Mouse (Mus musculus) intestine, postnatal 0 days (tissue): ENCODE data around the gene Klk10. TPM values are rescaled to one million over a fixed set of nuclear protein-coding genes. Genes with fewer than 3 reads are reported as not detected.

Experiments used
- ATAC-seq: fragments of 200-750 bp; cut with Nextera tagmentation; 2 replicates; pipeline ENCODE4 v1.8.0; 2017; ENCODE audit warnings: mild to moderate bottlenecking, moderate TSS enrichment, moderate library complexity
- H3K27ac ChIP-seq: fragments of 300-500 bp; sonication (generic); 2 replicates; pipeline ENCODE4 v1.5.1; 2014; ENCODE audit warnings: mild to moderate bottlenecking, low read depth, low read length, moderate library complexity
- H3K27me3 ChIP-seq: fragments of 300-500 bp; sonication (generic); replicated peaks from 2 replicates; pipeline ENCODE4 v1.6.1; 2014; ENCODE audit warnings: low read length, mixed read lengths; ENCODE audit not compliant: control insufficient read depth, insufficient read depth
- H3K36me3 ChIP-seq: fragments of 300-500 bp; sonication (generic); 2 replicates; pipeline ENCODE4 v1.6.1; 2014; ENCODE audit warnings: mild to moderate bottlenecking, moderate library complexity; ENCODE audit not compliant: control insufficient read depth, insufficient read depth
- H3K4me1 ChIP-seq: fragments of 300-500 bp; sonication (generic); replicated peaks from 2 replicates; pipeline ENCODE4 v1.6.1; 2014; ENCODE audit warnings: antibody characterized with exemption, low read length, mixed read lengths; ENCODE audit not compliant: control insufficient read depth, insufficient read depth
- H3K4me2 ChIP-seq: fragments of 300-500 bp; sonication (generic); replicated peaks from 2 replicates; pipeline ENCODE4 v1.6.1; 2014; ENCODE audit warnings: low read depth, mild to moderate bottlenecking, moderate library complexity
- H3K4me3 ChIP-seq: fragments of 300-500 bp; sonication (generic); 2 replicates; pipeline ENCODE4 v1.5.1; 2014; ENCODE audit warnings: low read depth, low read length
- H3K9ac ChIP-seq: fragments of 300-500 bp; sonication (generic); 2 replicates; pipeline ENCODE4 v1.6.1; 2014; ENCODE audit warnings: mild to moderate bottlenecking, low read depth, low read length
- H3K9me3 ChIP-seq: fragments of 300-500 bp; sonication (generic); 2 replicates; pipeline ENCODE4 v1.6.1; 2016; ENCODE audit warnings: mixed run types; ENCODE audit not compliant: control insufficient read depth
- CTCF ChIP-seq: sonication (generic); IDR thresholded peaks from 2 replicates; pipeline ENCODE4 v1.5.1; 2016; ENCODE audit warnings: low read depth, mild to moderate bottlenecking, control low read depth, antibody characterized with exemption, moderate library complexity
- WGBS: fragments of 180-500 bp; shearing (Covaris S2); extraction: QIAGEN DNeasy Blood & Tissue Kit; methylation state at CpG from one replicate; pipeline ENCODE4 v1.1.7; 2014; 5-methylcytosine and 5-hydroxymethylcytosine counted together
- polyA plus RNA-seq: library from polyadenylated mRNA; unstranded; fragments of >200 nt; fragmentation: Nextera tagmentation; extraction: Ambion mirVana; gene quantifications from 2 replicates; pipeline ENCODE4 v1.2.1, GENCODE M21; 2015

The Klk10 gene
- polyA plus RNA-seq, result 0.33 TPM in 1 of 2 replicates, not detected in the other

DNA sequence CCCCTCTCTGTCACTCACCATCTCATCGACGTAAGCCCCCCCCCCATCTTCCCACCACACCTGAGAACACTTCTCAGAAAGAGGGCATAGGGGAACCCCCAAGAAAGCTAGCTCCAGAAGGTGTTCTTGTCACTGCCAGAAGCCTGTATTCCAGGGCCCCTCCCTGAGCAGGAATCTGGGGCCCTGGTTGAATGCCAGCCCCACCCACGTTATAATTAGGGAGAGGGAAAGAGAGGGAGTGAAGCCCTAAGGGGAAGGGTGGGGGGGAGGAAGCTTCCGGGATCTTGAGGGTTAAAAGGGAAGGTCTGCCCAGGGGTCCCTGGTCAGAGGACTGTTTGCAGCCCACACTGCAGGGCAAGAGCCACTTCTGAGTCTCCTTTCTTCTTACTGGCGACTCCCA, at the start of gene Klk10:
Gene Klk10, plus strand, starts transcription at position 290 of the 400 bp plus-strand sequence.
- ATAC-seq, result no peak
- no peak for TF ChIP-seq CTCF
- Histone ChIP-seq H3K4me3 (no peak within 1 kb of the TSS), H3K9me3 (no peaks in the 10 kb centered on the region), H3K36me3 (no peaks in the 10 kb centered on the region), H3K4me2 (no peak within 1 kb of the TSS), H3K4me1 (0 out of 2 replicates have a peak, but pooled peaks cover 2% of the 10 kb centered on the region), H3K27ac (no peak within 1 kb of the TSS), H3K9ac (no peak within 1 kb of the TSS), H3K27me3 (0 out of 2 replicates have a peak, but pooled peaks cover 6% of the 10 kb centered on the region)
- 30% methylated on average over 5 of the region's 5 CpGs for WGBS

- Histone ChIP-seq H3K27me3 (no peaks in the 10 kb centered on the region), H3K9me3 (no peaks in the 10 kb centered on the region), H3K4me1 (no peaks in the 10 kb centered on the region), H3K27ac (no peak overlapping the region), H3K4me3 (no peak overlapping the region), H3K36me3 (no peaks in the 10 kb centered on the region), H3K4me2 (no peak overlapping the region), H3K9ac (no peak overlapping the region)
- TF ChIP-seq CTCF, result no peak
- no peak for ATAC-seq
- 52% methylated on average over 1 of the region's 1 CpGs for WGBS
Measured at GRCm38 (mm10) chr7:43747788-43748187, 33.0 kb upstream of the Klk10 start.

DNA sequence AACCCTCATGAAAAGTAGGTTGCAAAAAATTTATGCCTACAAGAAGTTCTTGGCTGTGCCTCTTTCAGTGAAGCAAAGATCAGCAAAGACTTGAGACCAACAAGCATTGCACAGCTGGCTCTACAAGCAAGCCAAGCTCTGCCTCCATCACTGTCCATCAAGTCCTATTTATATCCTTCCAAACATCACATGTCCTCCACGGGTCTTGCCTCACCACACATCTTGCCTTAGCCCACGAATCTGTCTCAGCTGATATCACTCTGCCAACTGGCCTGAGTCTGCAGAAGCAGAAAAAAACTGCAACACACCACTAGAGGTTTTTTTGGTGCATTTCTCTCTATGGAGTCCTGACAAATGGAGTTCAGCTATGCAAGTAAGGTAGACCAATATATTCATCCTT, 28.0 kb upstream of the Klk10 start:
- Histone ChIP-seq H3K9ac (no peak overlapping the region), H3K36me3 (no peaks in the 10 kb centered on the region), H3K4me3 (no peak overlapping the region), H3K4me1 (no peaks in the 10 kb centered on the region), H3K4me2 (no peak overlapping the region), H3K27ac (no peak overlapping the region), H3K27me3 (no peaks in the 10 kb centered on the region), H3K9me3 (no peaks in the 10 kb centered on the region)
- no peak for TF ChIP-seq CTCF
- 66% methylated on average over 2 of the region's 2 CpGs for WGBS
- no peak for ATAC-seq

- ATAC-seq, result no peak
- no peak for TF ChIP-seq CTCF
- 29% methylated on average over 8 of the region's 8 CpGs for WGBS
Measured at GRCm38 (mm10) chr7:43766484-43766883, 14.4 kb upstream of the Klk10 start.

GRCm38 (mm10) chr7:43768597-43768996, 12.2 kb upstream of the Klk10 start, which contains the start of gene Klk12:
Klk12 (plus strand) TSS chr7:43768897.
- H3K36me3 ChIP-seq, result no peaks in the 10 kb centered on the region
- H3K27me3 ChIP-seq, result no peaks in the 10 kb centered on the region
- H3K27ac ChIP-seq, result no peak within 1 kb of the TSS
- H3K9ac ChIP-seq, result no peak within 1 kb of the TSS
- no peak for TF ChIP-seq CTCF
- ATAC-seq, result no peak
- H3K4me2 ChIP-seq, result no peak within 1 kb of the TSS
- no peaks in the 10 kb centered on the region for H3K9me3 ChIP-seq
- WGBS, result 70% methylated on average over 4 of the region's 4 CpGs
- H3K4me3 ChIP-seq, result no peak within 1 kb of the TSS
- no peaks in the 10 kb centered on the region for H3K4me1 ChIP-seq

More at GRCm38 (mm10) chr7:43766484-43766883, 14.4 kb upstream of the Klk10 start:
- Histone ChIP-seq H3K4me1 (no peaks in the 10 kb centered on the region), H3K27me3 (no peaks in the 10 kb centered on the region), H3K4me3 (no peak overlapping the region), H3K36me3 (no peaks in the 10 kb centered on the region), H3K27ac (no peak overlapping the region), H3K4me2 (no peak overlapping the region), H3K9ac (no peak overlapping the region), H3K9me3 (no peaks in the 10 kb centered on the region)

GRCm38 (mm10) chr7:43769636-43770035, 11.2 kb upstream of the Klk10 start:
- Histone ChIP-seq H3K9me3 (no peaks in the 10 kb centered on the region), H3K27ac (no peak overlapping the region), H3K4me1 (no peaks in the 10 kb centered on the region), H3K27me3 (no peaks in the 10 kb centered on the region), H3K9ac (no peak overlapping the region), H3K4me2 (no peak overlapping the region), H3K36me3 (no peaks in the 10 kb centered on the region), H3K4me3 (no peak overlapping the region)
- WGBS, result 89% methylated on average over 8 of the region's 8 CpGs
- ATAC-seq, result no peak
- TF ChIP-seq CTCF, result no peak

- Histone ChIP-seq H3K27me3 (no peaks in the 10 kb centered on the region), H3K36me3 (no peaks in the 10 kb centered on the region), H3K9me3 (no peaks in the 10 kb centered on the region), H3K4me1 (no peaks in the 10 kb centered on the region), H3K9ac (no peak overlapping the region), H3K4me2 (no peak overlapping the region), H3K27ac (no peak overlapping the region), H3K4me3 (no peak overlapping the region)
- no peak for TF ChIP-seq CTCF
- WGBS, result 95% methylated on average over 10 of the region's 10 CpGs
- no peak for ATAC-seq
Measured at GRCm38 (mm10) chr7:43770701-43771100, 10.1 kb upstream of the Klk10 start.
